Mouse (Mus musculus): ENCODE measurements at regions not wholly inside any gene's neighbourhood (a gene's known extent, or its start where the extent isn't known, plus 50 kb on each side); places are given as distances from the start of the nearest gene placed in this dataset.

DNA sequence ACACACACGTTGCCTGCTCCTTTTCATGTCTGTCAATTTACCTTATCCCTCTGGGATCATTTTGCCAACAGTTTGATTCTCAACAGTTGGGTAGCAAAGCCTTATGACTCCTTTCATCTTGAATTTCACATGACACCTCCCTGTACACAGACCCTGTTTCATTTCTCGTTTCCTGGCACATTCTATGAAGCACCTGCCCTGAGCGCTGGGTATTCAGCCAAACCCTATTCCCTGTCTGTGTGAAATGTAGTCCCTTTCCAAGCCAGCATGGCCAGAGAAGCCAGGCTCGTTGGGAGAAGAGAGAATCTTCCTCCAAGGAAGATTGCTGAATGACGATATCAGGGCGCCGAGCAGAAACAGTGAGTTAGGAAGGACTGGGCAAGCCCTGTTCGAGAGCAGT, 108.2 kb downstream of the Wscd1 start:
- H3K4me2 ChIP-seq = no peak overlapping the region
- no peaks in the 10 kb centered on the region for H3K4me1 ChIP-seq (ENCODE audit: control insufficient read depth, insufficient read depth, low read length)
- no peak for DNase-seq (ENCODE audit: low spot score, missing footprints)
- H3K9me3 ChIP-seq (ENCODE audit: control insufficient read depth, low read length) = no peaks in the 10 kb centered on the region
- no peak overlapping the region for H3K27ac ChIP-seq (ENCODE audit: low read depth, low read length)
- no peak overlapping the region for H3K9ac ChIP-seq (ENCODE audit: low read length)
- no peaks in the 10 kb centered on the region for H3K36me3 ChIP-seq (ENCODE audit: control insufficient read depth, insufficient read depth, low read length)
- no peaks in the 10 kb centered on the region for H3K27me3 ChIP-seq (ENCODE audit: control insufficient read depth, insufficient read depth, low read length)
- no peak for ATAC-seq (ENCODE audit: low FRiP score)
- WGBS = 89% methylated on average over 8 of the region's 8 CpGs
- no peak overlapping the region for H3K4me3 ChIP-seq (ENCODE audit: low read depth, low read length)

GRCm38 (mm10) chr11:71855557-71855956, 105.8 kb downstream of the Wscd1 start:
- no peak for DNase-seq (ENCODE audit: low spot score, missing footprints)
- Histone ChIP-seq H3K4me2 (no peak overlapping the region), H3K9ac (ENCODE audit: low read length) (no peak overlapping the region), H3K27me3 (ENCODE audit: control insufficient read depth, insufficient read depth, low read length) (no peaks in the 10 kb centered on the region), H3K36me3 (ENCODE audit: control insufficient read depth, insufficient read depth, low read length) (no peaks in the 10 kb centered on the region), H3K27ac (ENCODE audit: low read depth, low read length) (no peak overlapping the region), H3K9me3 (ENCODE audit: control insufficient read depth, low read length) (no peaks in the 10 kb centered on the region), H3K4me1 (ENCODE audit: control insufficient read depth, insufficient read depth, low read length) (no peaks in the 10 kb centered on the region), H3K4me3 (ENCODE audit: low read depth, low read length) (no peak overlapping the region)
- no peak for ATAC-seq (ENCODE audit: low FRiP score)
- WGBS = 73% methylated on average over 1 of the region's 1 CpGs

DNA sequence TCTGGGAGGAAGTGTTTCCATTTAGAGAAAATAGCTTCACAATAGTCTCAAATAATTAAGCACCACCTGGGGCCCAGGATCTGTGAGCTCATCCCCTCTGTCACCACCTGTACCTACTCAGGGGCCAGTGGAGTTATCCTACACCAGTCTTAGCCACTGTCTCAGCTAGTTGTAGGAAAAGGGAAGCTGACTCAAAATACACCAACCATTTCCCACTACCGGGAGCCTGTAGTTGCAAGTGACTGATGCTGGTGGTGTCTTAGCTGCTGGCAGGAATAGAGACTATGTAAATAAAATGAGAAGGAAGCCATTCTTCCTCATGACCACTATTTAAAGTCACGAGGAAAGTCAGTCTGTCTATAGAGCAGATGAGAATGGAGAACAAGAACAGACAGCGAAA, 105.3 kb downstream of the Wscd1 start:
- Histone ChIP-seq H3K4me1 (ENCODE audit: control insufficient read depth, insufficient read depth, low read length) (no peaks in the 10 kb centered on the region), H3K4me3 (ENCODE audit: low read depth, low read length) (no peak overlapping the region), H3K9me3 (ENCODE audit: control insufficient read depth, low read length) (no peaks in the 10 kb centered on the region), H3K27ac (ENCODE audit: low read depth, low read length) (no peak overlapping the region), H3K36me3 (ENCODE audit: control insufficient read depth, insufficient read depth, low read length) (no peaks in the 10 kb centered on the region), H3K9ac (ENCODE audit: low read length) (no peak overlapping the region), H3K4me2 (no peak overlapping the region), H3K27me3 (ENCODE audit: control insufficient read depth, insufficient read depth, low read length) (no peaks in the 10 kb centered on the region)
- DNase-seq (ENCODE audit: low spot score, missing footprints) = no peak
- no peak for ATAC-seq (ENCODE audit: low FRiP score)
- WGBS = 85% methylated on average over 3 of the region's 3 CpGs

GRCm38 (mm10) chr11:71847684-71848367, 98.1 kb downstream of the Wscd1 start:
- H3K4me2 ChIP-seq = no peak overlapping the region
- no peaks in the 10 kb centered on the region for H3K4me1 ChIP-seq (ENCODE audit: control insufficient read depth, insufficient read depth, low read length)
- no peak overlapping the region for H3K27ac ChIP-seq (ENCODE audit: low read depth, low read length)
- H3K4me3 ChIP-seq (ENCODE audit: low read depth, low read length) = no peak overlapping the region
- DNase-seq (ENCODE audit: low spot score, missing footprints) (no peak), ATAC-seq (ENCODE audit: low FRiP score) (peak; percentile 38; the same call in 1 of the 2 replicates)
- WGBS = 61% methylated on average over 9 of the region's 9 CpGs
- no peaks in the 10 kb centered on the region for H3K9me3 ChIP-seq (ENCODE audit: control insufficient read depth, low read length)
- H3K27me3 ChIP-seq (ENCODE audit: control insufficient read depth, insufficient read depth, low read length) = no peaks in the 10 kb centered on the region
- H3K36me3 ChIP-seq (ENCODE audit: control insufficient read depth, insufficient read depth, low read length) = no peaks in the 10 kb centered on the region
- H3K9ac ChIP-seq (ENCODE audit: low read length) = no peak overlapping the region

DNA sequence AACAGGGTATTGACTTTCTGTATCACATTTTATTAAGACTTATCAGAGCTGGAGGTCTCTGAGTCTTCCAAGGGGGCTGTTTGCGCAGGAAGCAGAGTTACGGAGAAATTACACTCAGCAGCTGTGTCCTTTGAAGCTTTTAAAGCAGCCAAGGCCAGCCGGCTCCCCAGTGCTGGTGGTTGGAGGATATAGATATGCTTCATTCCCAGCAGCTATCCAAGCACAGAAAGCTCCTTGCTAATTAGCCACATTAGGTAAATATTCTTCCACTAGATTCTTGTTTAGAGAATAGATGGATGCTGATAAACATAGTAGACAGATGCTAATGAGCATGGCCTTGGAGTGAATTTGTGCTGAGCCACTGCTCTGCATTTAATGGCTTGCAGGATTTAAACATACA, 96.8 kb downstream of the Wscd1 start:
- H3K4me2 ChIP-seq = no peak overlapping the region
- no peak overlapping the region for H3K27ac ChIP-seq (ENCODE audit: low read depth, low read length)
- H3K4me3 ChIP-seq (ENCODE audit: low read depth, low read length) = no peak overlapping the region
- H3K27me3 ChIP-seq (ENCODE audit: control insufficient read depth, insufficient read depth, low read length) = no peaks in the 10 kb centered on the region
- no peaks in the 10 kb centered on the region for H3K9me3 ChIP-seq (ENCODE audit: control insufficient read depth, low read length)
- ATAC-seq (ENCODE audit: low FRiP score) (no peak), DNase-seq (ENCODE audit: low spot score, missing footprints) (no peak)
- WGBS = 80% methylated on average over 3 of the region's 3 CpGs
- H3K36me3 ChIP-seq (ENCODE audit: control insufficient read depth, insufficient read depth, low read length) = no peaks in the 10 kb centered on the region
- H3K9ac ChIP-seq (ENCODE audit: low read length) = no peak overlapping the region
- H3K4me1 ChIP-seq (ENCODE audit: control insufficient read depth, insufficient read depth, low read length) = no peaks in the 10 kb centered on the region

- no peak for DNase-seq (ENCODE audit: low spot score, missing footprints)
- no peak overlapping the region for H3K9ac ChIP-seq (ENCODE audit: low read length)
- WGBS = 68% methylated on average over 8 of the region's 8 CpGs
Observed at GRCm38 (mm10) chr11:71840635-71841443, 91.1 kb downstream of the Wscd1 start.

More at GRCm38 (mm10) chr11:71840635-71841443, 91.1 kb downstream of the Wscd1 start:
- Histone ChIP-seq H3K4me2 (no peak overlapping the region), H3K9me3 (ENCODE audit: control insufficient read depth, low read length) (no peaks in the 10 kb centered on the region), H3K27ac (ENCODE audit: low read depth, low read length) (no peak overlapping the region), H3K4me1 (ENCODE audit: control insufficient read depth, insufficient read depth, low read length) (no peaks in the 10 kb centered on the region), H3K27me3 (ENCODE audit: control insufficient read depth, insufficient read depth, low read length) (no peaks in the 10 kb centered on the region), H3K36me3 (ENCODE audit: control insufficient read depth, insufficient read depth, low read length) (no peaks in the 10 kb centered on the region), H3K4me3 (ENCODE audit: low read depth, low read length) (no peak overlapping the region)
- ATAC-seq (ENCODE audit: low FRiP score) = no peak
